Mouse (Mus musculus) megakaryocyte-erythroid progenitor cell, adult 5 weeks (primary cell): ENCODE measurements around the gene Dcdc2c. TPM values are rescaled to one million over a fixed set of nuclear protein-coding genes. Genes with fewer than 3 reads are reported as not detected.

Source experiments
- polyA plus RNA-seq: library from polyadenylated mRNA; stranded (reverse); fragments of >175 nt; gene quantifications from 2 replicates; pipeline ENCODE4 v1.2.3, GENCODE M21; 2012

The Dcdc2c gene
- polyA plus RNA-seq: not detected in 2 replicates

GRCm38 (mm10) chr12:28552299-28552698 is at the start of gene Dcdc2c:
Gene Dcdc2c, minus strand, starts transcription at chr12:28552399.

GRCm38 (mm10) chr12:28582423-28582822 is 30.2 kb upstream of the Dcdc2c start, which contains the start of gene Allc:
Gene Allc, minus strand, starts transcription at chr12:28582523.

Other genes starting within 250 kb of the Dcdc2c start
- gene Allc, start 30.1 kb upstream of the Dcdc2c start, polyA plus RNA-seq: not detected in 2 replicates
- 0.17 and 0.19 TPM in 2 replicates for gene Colec11, start 71.0 kb upstream of the Dcdc2c start, polyA plus RNA-seq
- 279 and 328 TPM in 2 replicates for gene Rps7, start 83.6 kb upstream of the Dcdc2c start, polyA plus RNA-seq
- 13.3 and 17.4 TPM in 2 replicates for gene Rnaseh1, start 97.2 kb upstream of the Dcdc2c start, polyA plus RNA-seq
- 12.1 and 13.6 TPM in 2 replicates for gene Adi1, start 122.8 kb upstream of the Dcdc2c start, polyA plus RNA-seq
- gene Trappc12, start 198.1 kb upstream of the Dcdc2c start, polyA plus RNA-seq: 15.4 and 16.3 TPM in 2 replicates
- 20.4 and 21.8 TPM in 2 replicates for gene Eipr1, start 199.4 kb upstream of the Dcdc2c start, polyA plus RNA-seq